Mouse (Mus musculus): ENCODE results near the gene Tfdp2.
A peak's percentile ranks its signal among the peaks of the same experiment; 100 is the strongest.
"Not testable (repeated sequence)": the region's sequence is repeated elsewhere in the genome, so short reads cannot be mapped to it uniquely, and the experiment has no call there.

Tfdp2 gene

GRCm38 (mm10) chr9:96308816-96309215 is 112.7 kb downstream of the Tfdp2 start:
- no peak for DNase-seq (ENCODE audit: low read depth)

GRCm38 (mm10) chr9:96312074-96312473 is 116.0 kb downstream of the Tfdp2 start:
- DNase-seq (ENCODE audit: low read depth): no peak

GRCm38 (mm10) chr9:96319333-96319732 is 123.3 kb downstream of the Tfdp2 start:
- no peak for DNase-seq (ENCODE audit: low read depth)

- DNase-seq (ENCODE audit: low read depth): no peak
These were observed 124.5 kb downstream of the Tfdp2 start for GRCm38 (mm10) chr9:96320551-96320980.

- DNase-seq (ENCODE audit: low read depth): no peak
These were observed 126.5 kb downstream of the Tfdp2 start for GRCm38 (mm10) chr9:96322411-96323152.

- no peak for DNase-seq (ENCODE audit: low read depth)
These were observed 128.4 kb downstream of the Tfdp2 start for GRCm38 (mm10) chr9:96324502-96324901.

GRCm38 (mm10) chr9:96326496-96326923 is 130.4 kb downstream of the Tfdp2 start:
- DNase-seq (ENCODE audit: low read depth): no peak

GRCm38 (mm10) chr9:96328226-96328625 is 132.2 kb downstream of the Tfdp2 start:
- no peak for DNase-seq (ENCODE audit: low read depth)

- no peak for DNase-seq (ENCODE audit: low read depth)
These were observed 135.1 kb downstream of the Tfdp2 start for GRCm38 (mm10) chr9:96331146-96331545.

- DNase-seq (ENCODE audit: low read depth): no peak
These were observed 149.7 kb downstream of the Tfdp2 start for GRCm38 (mm10) chr9:96345750-96346149.

GRCm38 (mm10) chr9:96348885-96349284 is 152.8 kb downstream of the Tfdp2 start:
- DNase-seq (ENCODE audit: low read depth): no peak

- DNase-seq (ENCODE audit: low read depth): peak; percentile 51
These were observed 153.9 kb downstream of the Tfdp2 start for GRCm38 (mm10) chr9:96350010-96350409.

- no peak for DNase-seq (ENCODE audit: low read depth)
These were observed 154.4 kb downstream of the Tfdp2 start for GRCm38 (mm10) chr9:96350476-96350875.

- not testable (repeated sequence) for DNase-seq (ENCODE audit: low read depth)
These were observed 155.7 kb downstream of the Tfdp2 start for GRCm38 (mm10) chr9:96351771-96352170.

GRCm38 (mm10) chr9:96353121-96353769 is 157.2 kb downstream of the Tfdp2 start:
- DNase-seq (ENCODE audit: low read depth): no peak

- DNase-seq (ENCODE audit: low read depth): no peak
These were observed 157.7 kb downstream of the Tfdp2 start for GRCm38 (mm10) chr9:96353799-96354198.

GRCm38 (mm10) chr9:96360056-96360455 is 164.0 kb downstream of the Tfdp2 start:
- DNase-seq (ENCODE audit: low read depth): no peak

- peak; percentile 30 for DNase-seq (ENCODE audit: low read depth)
These were observed 167.6 kb downstream of the Tfdp2 start for GRCm38 (mm10) chr9:96363581-96364140.

GRCm38 (mm10) chr9:96364141-96364838 is 168.2 kb downstream of the Tfdp2 start, which contains the start of gene Atp1b3:
Gene Atp1b3 (minus strand): TSS chr9:96364442.
- DNase-seq (ENCODE audit: low read depth): peak; percentile 91

GRCm38 (mm10) chr9:96365271-96365872 is 169.3 kb downstream of the Tfdp2 start:
- no peak for DNase-seq (ENCODE audit: low read depth)

GRCm38 (mm10) chr9:96369654-96370384 is 173.7 kb downstream of the Tfdp2 start:
- no peak for DNase-seq (ENCODE audit: low read depth)

Data from c-Kit-positive CD71-negative TER-119-negative erythroid progenitor cells, embryonic 14.5 days (primary cell).